Mouse (Mus musculus) embryonic facial prominence, embryonic 15.5 days (tissue): ENCODE data around the gene Mrps14. TPM values are rescaled to one million over a fixed set of nuclear protein-coding genes. Genes with fewer than 3 reads are reported as not detected.
A peak's percentile ranks its signal among the peaks of the same experiment; 100 is the strongest.

ENCODE experiments used
- ATAC-seq: fragments of 200-750 bp; cut with Nextera tagmentation; 2 replicates; pipeline ENCODE4 v1.8.0; 2017; ENCODE audit warnings: low read depth, moderate TSS enrichment; ENCODE audit not compliant: insufficient number of reproducible peaks, low FRiP score, low TSS enrichment
- H3K27ac ChIP-seq: fragments of 300-500 bp; sonication (generic); replicated peaks from 2 replicates; pipeline ENCODE4 v1.5.1; 2015; ENCODE audit warnings: mild to moderate bottlenecking, inconsistent platforms
- H3K27me3 ChIP-seq: fragments of 300-500 bp; sonication (generic); 2 replicates; pipeline ENCODE4 v1.6.1; 2015; ENCODE audit warnings: inconsistent platforms
- H3K36me3 ChIP-seq: fragments of 300-500 bp; sonication (generic); 2 replicates; pipeline ENCODE4 v1.6.1; 2015; ENCODE audit warnings: mild to moderate bottlenecking, inconsistent platforms
- H3K4me1 ChIP-seq: fragments of 300-500 bp; sonication (generic); 2 replicates; pipeline ENCODE4 v1.6.1; 2015; ENCODE audit warnings: inconsistent platforms
- H3K4me2 ChIP-seq: fragments of 300-500 bp; sonication (generic); replicated peaks from 2 replicates; pipeline ENCODE4 v1.6.1; 2015; ENCODE audit warnings: mild to moderate bottlenecking, inconsistent platforms
- H3K4me3 ChIP-seq: fragments of 300-500 bp; sonication (generic); replicated peaks from 2 replicates; pipeline ENCODE4 v1.5.1; 2015; ENCODE audit warnings: mild to moderate bottlenecking, inconsistent platforms
- H3K9ac ChIP-seq: fragments of 300-500 bp; sonication (generic); 2 replicates; pipeline ENCODE4 v1.6.1; 2015; ENCODE audit warnings: inconsistent platforms
- H3K9me3 ChIP-seq: fragments of 300-500 bp; sonication (generic); replicated peaks from 2 replicates; pipeline ENCODE4 v1.6.1; 2016; ENCODE audit warnings: inconsistent platforms
- WGBS: fragments of 180-500 bp; shearing (Covaris S2); methylation state at CpG from one replicate; pipeline ENCODE4 v1.1.7; 2015; 5-methylcytosine and 5-hydroxymethylcytosine counted together
- polyA plus RNA-seq: library from polyadenylated mRNA; unstranded; fragments of >200 nt; fragmentation: Nextera tagmentation; extraction: Ambion mirVana; gene quantifications from 2 replicates; pipeline ENCODE4 v1.2.1, GENCODE M21; 2015

Gene Mrps14
- polyA plus RNA-seq, 1 experiment from 2014 or later = 232 TPM

- H3K4me1 ChIP-seq = no peaks in the 10 kb centered on the region
- no peak overlapping the region for H3K4me2 ChIP-seq
- H3K36me3 ChIP-seq = no peaks in the 10 kb centered on the region
- no peak overlapping the region for H3K27ac ChIP-seq
- no peak overlapping the region for H3K4me3 ChIP-seq
- ATAC-seq = no peak
- H3K9me3 ChIP-seq = no peaks in the 10 kb centered on the region
- no peaks in the 10 kb centered on the region for H3K27me3 ChIP-seq
- no peak overlapping the region for H3K9ac ChIP-seq
- 28% methylated on average over 4 of the region's 4 CpGs for WGBS
These were observed 55.8 kb downstream of the Mrps14 start for GRCm38 (mm10) chr1:160250782-160251181.

GRCm38 (mm10) chr1:160251388-160252007 lies 56.5 kb downstream of the Mrps14 start:
- 0 out of 2 replicates have a peak overlapping the region, but pooled peaks have one; percentile 0 for H3K27ac ChIP-seq
- H3K9ac ChIP-seq = no peak overlapping the region
- WGBS = 42% methylated on average over 5 of the region's 5 CpGs
- no peaks in the 10 kb centered on the region for H3K27me3 ChIP-seq
- H3K36me3 ChIP-seq = no peaks in the 10 kb centered on the region
- ATAC-seq = no peak
- no peak overlapping the region for H3K4me2 ChIP-seq
- H3K4me3 ChIP-seq = no peak overlapping the region
- no peaks in the 10 kb centered on the region for H3K9me3 ChIP-seq
- H3K4me1 ChIP-seq = no peaks in the 10 kb centered on the region

Other genes with a start within 250 kb of the Mrps14 start
- 15.7 and 19.6 TPM in 2 replicates for gene 4930523C07Rik, start 150.8 kb upstream of the Mrps14 start, polyA plus RNA-seq
- gene Tnn, start 41.6 kb upstream of the Mrps14 start, polyA plus RNA-seq = 12.4 and 16.9 TPM in 2 replicates
- gene Cacybp, start 17.7 kb downstream of the Mrps14 start, polyA plus RNA-seq = 172 and 191 TPM in 2 replicates